Mouse (Mus musculus): ENCODE results near the gene Inca1. TPM values are rescaled to one million over a fixed set of nuclear protein-coding genes. Genes with fewer than 3 reads are reported as not detected.
A peak's percentile ranks its signal among the peaks of the same experiment; 100 is the strongest.

The Inca1 gene
- total and polyA plus RNA-seq, 2 experiments from 2014 or later, result 0.94 to 2.3 TPM

- no peaks in the 10 kb centered on the region for H3K27me3 ChIP-seq (ENCODE audit: insufficient read depth, low read length)
- TF ChIP-seq CTCF (IDR thresholded peaks at IDR 0.05; ENCODE audit: low read depth), result no peak
- no peak overlapping the region for H3K4me3 ChIP-seq (ENCODE audit: low read length)
- no peak overlapping the region for H3K4me2 ChIP-seq (ENCODE audit: low read depth, low read length)
- ATAC-seq (no peak), DNase-seq (ENCODE audit: low spot score) (no peak)
- 83% methylated on average over 5 of the region's 5 CpGs for WGBS
- H3K36me3 ChIP-seq (ENCODE audit: insufficient read depth, low read length), result peaks cover 15% of the 10 kb centered on the region; the same call in 1 of the 2 replicates
- no peak overlapping the region for H3K9ac ChIP-seq (replicated peaks; ENCODE audit: low read length)
- H3K4me1 ChIP-seq (ENCODE audit: insufficient read depth, low read length), result 0 out of 2 replicates have a peak, but pooled peaks cover 5% of the 10 kb centered on the region
- no peaks in the 10 kb centered on the region for H3K9me3 ChIP-seq (ENCODE audit: low read length)
- H3K27ac ChIP-seq, result no peak overlapping the region
Observed at GRCm38 (mm10) chr11:70658521-70658920, 41.4 kb downstream of the Inca1 start.

GRCm38 (mm10) chr11:70657991-70658390, 42.0 kb downstream of the Inca1 start:
- DNase-seq (ENCODE audit: low spot score) (no peak), ATAC-seq (no peak)
- H3K9ac ChIP-seq (replicated peaks; ENCODE audit: low read length), result 0 out of 2 replicates have a peak overlapping the region, but pooled peaks have one; percentile 1
- no peak overlapping the region for H3K4me2 ChIP-seq (ENCODE audit: low read depth, low read length)
- H3K27me3 ChIP-seq (ENCODE audit: insufficient read depth, low read length), result no peaks in the 10 kb centered on the region
- H3K4me3 ChIP-seq (ENCODE audit: low read length), result no peak overlapping the region
- H3K9me3 ChIP-seq (ENCODE audit: low read length), result no peaks in the 10 kb centered on the region
- no peak for TF ChIP-seq CTCF (IDR thresholded peaks at IDR 0.05; ENCODE audit: low read depth)
- H3K4me1 ChIP-seq (ENCODE audit: insufficient read depth, low read length), result 0 out of 2 replicates have a peak, but pooled peaks cover 7% of the 10 kb centered on the region
- H3K36me3 ChIP-seq (ENCODE audit: insufficient read depth, low read length), result peaks cover 11% of the 10 kb centered on the region; the same call in 1 of the 2 replicates
- H3K27ac ChIP-seq, result no peak overlapping the region
- 64% methylated on average over 9 of the region's 9 CpGs for WGBS

- Histone ChIP-seq H3K27ac (no peak overlapping the region), H3K9ac (replicated peaks; ENCODE audit: low read length) (no peak overlapping the region), H3K4me1 (ENCODE audit: insufficient read depth, low read length) (0 out of 2 replicates have a peak, but pooled peaks cover 11% of the 10 kb centered on the region), H3K27me3 (ENCODE audit: insufficient read depth, low read length) (no peaks in the 10 kb centered on the region), H3K4me2 (ENCODE audit: low read depth, low read length) (no peak overlapping the region), H3K9me3 (ENCODE audit: low read length) (no peaks in the 10 kb centered on the region), H3K36me3 (ENCODE audit: insufficient read depth, low read length) (peaks cover 8% of the 10 kb centered on the region; the same call in 1 of the 2 replicates), H3K4me3 (ENCODE audit: low read length) (no peak overlapping the region)
- ATAC-seq, result no peak
- no peak for DNase-seq (ENCODE audit: low spot score)
- WGBS, result 61% methylated on average over 6 of the region's 6 CpGs
- no peak for TF ChIP-seq CTCF (IDR thresholded peaks at IDR 0.05; ENCODE audit: low read depth)
Observed at GRCm38 (mm10) chr11:70657573-70657972, 42.4 kb downstream of the Inca1 start.

- ATAC-seq (no peak), DNase-seq (ENCODE audit: low spot score) (no peak)
- peak within 1 kb of the TSS; percentile 99 for H3K4me3 ChIP-seq (ENCODE audit: low read length)
- peak within 1 kb of the TSS; percentile 45 for H3K9ac ChIP-seq (replicated peaks; ENCODE audit: low read length)
- H3K9me3 ChIP-seq (ENCODE audit: low read length), result no peaks in the 10 kb centered on the region
- no peak for TF ChIP-seq CTCF (IDR thresholded peaks at IDR 0.05; ENCODE audit: low read depth)
- H3K4me2 ChIP-seq (ENCODE audit: low read depth, low read length), result peak within 1 kb of the TSS; percentile 75
- H3K4me1 ChIP-seq (ENCODE audit: insufficient read depth, low read length), result 0 out of 2 replicates have a peak, but pooled peaks cover 11% of the 10 kb centered on the region
- H3K27ac ChIP-seq, result peak within 1 kb of the TSS; percentile 99; the same call in 1 of the 2 replicates
- no peaks in the 10 kb centered on the region for H3K27me3 ChIP-seq (ENCODE audit: insufficient read depth, low read length)
- H3K36me3 ChIP-seq (ENCODE audit: insufficient read depth, low read length), result peaks cover 7% of the 10 kb centered on the region; the same call in 1 of the 2 replicates
- WGBS, result 11% methylated on average over 3 of the region's 3 CpGs
Observed at GRCm38 (mm10) chr11:70656964-70657363, 43.0 kb downstream of the Inca1 start, which contains the start of gene Eno3. Gene Eno3 (plus strand): TSS chr11:70657202.

- Histone ChIP-seq H3K9me3 (ENCODE audit: low read length) (no peaks in the 10 kb centered on the region), H3K27me3 (ENCODE audit: insufficient read depth, low read length) (no peaks in the 10 kb centered on the region), H3K4me2 (ENCODE audit: low read depth, low read length) (peak overlapping the region; percentile 75), H3K27ac (0 out of 2 replicates have a peak overlapping the region, but pooled peaks have one; percentile 99), H3K4me3 (ENCODE audit: low read length) (peak overlapping the region; percentile 99), H3K4me1 (ENCODE audit: insufficient read depth, low read length) (0 out of 2 replicates have a peak, but pooled peaks cover 11% of the 10 kb centered on the region), H3K9ac (replicated peaks; ENCODE audit: low read length) (peak overlapping the region; percentile 45), H3K36me3 (ENCODE audit: insufficient read depth, low read length) (peaks cover 6% of the 10 kb centered on the region; the same call in 1 of the 2 replicates)
- WGBS, result 9% methylated on average over 16 of the region's 16 CpGs
- no peak for ATAC-seq
- peak; percentile 28 for DNase-seq (ENCODE audit: low spot score)
- no peak for TF ChIP-seq CTCF (IDR thresholded peaks at IDR 0.05; ENCODE audit: low read depth)
Observed at GRCm38 (mm10) chr11:70656456-70656927, 43.5 kb downstream of the Inca1 start.

- H3K27ac ChIP-seq, result peak overlapping the region; percentile 99; the same call in 1 of the 2 replicates
- no peaks in the 10 kb centered on the region for H3K9me3 ChIP-seq (ENCODE audit: low read length)
- peaks cover 10% of the 10 kb centered on the region; the same call in 1 of the 2 replicates for H3K36me3 ChIP-seq (ENCODE audit: insufficient read depth, low read length)
- H3K4me2 ChIP-seq (ENCODE audit: low read depth, low read length), result peak overlapping the region; percentile 75
- H3K27me3 ChIP-seq (ENCODE audit: insufficient read depth, low read length), result no peaks in the 10 kb centered on the region
- DNase-seq (ENCODE audit: low spot score) (peak; percentile 25), ATAC-seq (0 out of 2 replicates have a peak, but pooled peaks have one; percentile 22)
- peak overlapping the region; percentile 45 for H3K9ac ChIP-seq (replicated peaks; ENCODE audit: low read length)
- WGBS, result under 1% methylated on average over 59 of the region's 61 CpGs
- H3K4me3 ChIP-seq (ENCODE audit: low read length), result peak overlapping the region; percentile 99
- H3K4me1 ChIP-seq (ENCODE audit: insufficient read depth, low read length), result 0 out of 2 replicates have a peak, but pooled peaks cover 11% of the 10 kb centered on the region
- no peak for TF ChIP-seq CTCF (IDR thresholded peaks at IDR 0.05; ENCODE audit: low read depth)
Observed at GRCm38 (mm10) chr11:70655571-70656455, 44.1 kb downstream of the Inca1 start.
